In the genomic region with DNA sequence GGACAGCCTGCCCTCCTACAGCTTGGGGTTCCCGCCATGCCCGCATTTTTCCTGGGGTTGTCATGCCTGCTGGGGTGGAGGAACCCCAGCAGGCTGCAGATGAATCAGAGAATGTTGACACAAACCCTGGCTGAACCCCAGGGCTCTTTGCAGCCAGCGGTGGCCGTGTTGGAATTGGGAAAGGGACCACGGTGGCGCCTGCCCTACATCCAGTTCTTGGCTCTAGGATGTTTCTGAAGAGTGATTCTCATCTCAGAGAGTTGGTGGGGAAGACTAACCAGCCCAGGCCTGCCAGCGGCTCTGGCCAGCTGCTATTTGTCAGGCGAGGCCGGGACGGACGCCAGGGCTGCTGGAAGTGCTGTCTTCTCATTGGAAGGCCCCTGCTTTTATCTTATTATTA, we compare ENCODE assay signal across 8 mouse cellular contexts.
DNase-seq lines count a peak whose midpoint lies in the region; ATAC-seq lines count a peak whose summit lies in the region.

No protein-coding gene starts in this region.

- peak; percentile 76 for DNase-seq in left cerebral cortex, postnatal 4 days
- DNase-seq in left cerebral cortex, postnatal 36 days (ENCODE audit: low spot score in 2 of 2) = no peak
- DNase-seq in adipocyte (ENCODE audit: low spot score) = peak; percentile 94
- DNase-seq in heart, adult 11 months = peak; percentile 98
- no peak for DNase-seq in spleen, postnatal 4 days (ENCODE audit: low spot score in 2 of 2)
- no peak for DNase-seq in embryo, embryonic 11 days

- H3K27ac ChIP-seq in kidney, embryonic 16.5 days (ENCODE audit: low read length) = peak overlapping the region; percentile 70; the same call in 1 of the 2 replicates

- H3K4me2 ChIP-seq in kidney, embryonic 16.5 days (replicated peaks; ENCODE audit: low read depth, low read length) = no peak overlapping the region

- H3K4me3 ChIP-seq in kidney, embryonic 16.5 days (ENCODE audit: low read length) = no peak overlapping the region

- H3K4me1 ChIP-seq in kidney, embryonic 16.5 days (ENCODE audit: insufficient read depth, low read length) = peaks cover 93% of the 10 kb centered on the region

- no peaks in the 10 kb centered on the region for H3K9me3 ChIP-seq in kidney, embryonic 16.5 days (ENCODE audit: low read length)

- no peaks in the 10 kb centered on the region for H3K27me3 ChIP-seq in kidney, embryonic 16.5 days (ENCODE audit: insufficient read depth, low read length)

- H3K36me3 ChIP-seq in kidney, embryonic 16.5 days (ENCODE audit: insufficient read depth, low read length) = no peaks in the 10 kb centered on the region

- no peak overlapping the region for H3K9ac ChIP-seq in kidney, embryonic 16.5 days (replicated peaks; ENCODE audit: low read length)

- ATAC-seq in kidney, embryonic 16.5 days (ENCODE audit: low FRiP score, low TSS enrichment) = no peak
- no peak for ATAC-seq in megakaryocyte progenitor cell, adult 5-6 weeks (replicated peaks; ENCODE audit: poor library complexity)

- intact Hi-C loops in left cerebral cortex, postnatal 4 days (cut with DNase I) = no loop called here
- intact Hi-C loops in left cerebral cortex, postnatal 36 days (cut with DNase I) = no loop called here

- 62% methylated on average over 11 of the region's 11 CpGs for WGBS in kidney, embryonic 16.5 days

Comparison
In these comparisons a context has a peak if more than half of its experiments do, and no peak if none do; other contexts are left out.
1. DNase-seq: peak in left cerebral cortex, postnatal 4 days (single experiment), adipocyte (single experiment) and heart, adult 11 months (single experiment); none in left cerebral cortex, postnatal 36 days (0 of 2), spleen, postnatal 4 days (0 of 2) and embryo, embryonic 11 days (single experiment).